Mouse (Mus musculus): Measurements from ENCODE around the gene Stxbp3. TPM values are rescaled to one million over a fixed set of nuclear protein-coding genes. Genes with fewer than 3 reads are reported as not detected.

Stxbp3 gene
- polyA plus RNA-seq, 1 experiment, result 4.9 TPM

GRCm38 (mm10) chr3:108831750-108832149 is 8.6 kb downstream of the Stxbp3 start:
- TF ChIP-seq CTCF (IDR thresholded peaks at IDR 0.05; ENCODE audit: control insufficient read depth, insufficient read depth, insufficient replicate concordance, low read depth, low read length) (no peak), POLR2A (IDR thresholded peaks at IDR 0.05; ENCODE audit: control insufficient read depth, low read depth, low read length) (no peak)
- no peaks in the 10 kb centered on the region for H3K27me3 ChIP-seq (ENCODE audit: control insufficient read depth, insufficient read depth, low read length)
- H3K36me3 ChIP-seq (ENCODE audit: control insufficient read depth, insufficient read depth, low read length), result no peaks in the 10 kb centered on the region
- no peaks in the 10 kb centered on the region; the same call in 1 of the 2 replicates for H3K4me1 ChIP-seq (ENCODE audit: control insufficient read depth, insufficient read depth, low read length)
- H3K27ac ChIP-seq (ENCODE audit: control insufficient read depth, insufficient read depth, low read depth, low read length), result no peak overlapping the region
- H3K4me3 ChIP-seq (ENCODE audit: control insufficient read depth, low read depth, low read length), result no peak overlapping the region

DNA sequence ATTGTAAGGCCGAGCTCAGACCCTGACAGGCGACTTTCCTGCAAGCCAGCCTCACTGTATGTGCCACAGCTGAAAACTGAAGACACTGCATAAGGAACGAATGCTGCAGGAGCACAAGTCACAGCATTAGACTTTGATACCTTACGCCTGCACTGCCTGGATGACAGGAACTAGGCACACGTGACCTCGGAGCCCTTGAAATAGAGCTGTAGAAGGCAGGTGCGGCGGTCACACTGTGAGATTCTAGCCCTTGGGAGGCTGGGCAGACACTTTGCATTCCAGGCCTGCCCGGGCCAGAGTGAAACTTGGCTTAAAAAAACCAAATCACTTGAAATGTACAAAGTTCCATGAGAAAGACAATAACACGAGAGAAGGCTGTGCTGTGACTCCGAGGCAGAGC is 9.8 kb downstream of the Stxbp3 start:
- H3K27me3 ChIP-seq (ENCODE audit: control insufficient read depth, insufficient read depth, low read length), result no peaks in the 10 kb centered on the region
- TF ChIP-seq CTCF (IDR thresholded peaks at IDR 0.05; ENCODE audit: control insufficient read depth, insufficient read depth, insufficient replicate concordance, low read depth, low read length) (no peak), POLR2A (IDR thresholded peaks at IDR 0.05; ENCODE audit: control insufficient read depth, low read depth, low read length) (no peak)
- H3K27ac ChIP-seq (ENCODE audit: control insufficient read depth, insufficient read depth, low read depth, low read length), result no peak overlapping the region
- H3K4me3 ChIP-seq (ENCODE audit: control insufficient read depth, low read depth, low read length), result no peak overlapping the region
- no peaks in the 10 kb centered on the region; the same call in 1 of the 2 replicates for H3K4me1 ChIP-seq (ENCODE audit: control insufficient read depth, insufficient read depth, low read length)
- H3K36me3 ChIP-seq (ENCODE audit: control insufficient read depth, insufficient read depth, low read length), result peaks cover 1% of the 10 kb centered on the region; the same call in 1 of the 2 replicates

GRCm38 (mm10) chr3:108815631-108816030 is 24.7 kb downstream of the Stxbp3 start:
- H3K27ac ChIP-seq (ENCODE audit: control insufficient read depth, insufficient read depth, low read depth, low read length), result no peak overlapping the region
- no peak for TF ChIP-seq POLR2A (IDR thresholded peaks at IDR 0.05; ENCODE audit: control insufficient read depth, low read depth, low read length)
- TF ChIP-seq CTCF (IDR thresholded peaks at IDR 0.05; ENCODE audit: control insufficient read depth, insufficient read depth, insufficient replicate concordance, low read depth, low read length), result no peak
- no peak overlapping the region for H3K4me3 ChIP-seq (ENCODE audit: control insufficient read depth, low read depth, low read length)
- no peaks in the 10 kb centered on the region for H3K4me1 ChIP-seq (ENCODE audit: control insufficient read depth, insufficient read depth, low read length)
- H3K36me3 ChIP-seq (ENCODE audit: control insufficient read depth, insufficient read depth, low read length), result no peaks in the 10 kb centered on the region
- H3K27me3 ChIP-seq (ENCODE audit: control insufficient read depth, insufficient read depth, low read length), result no peaks in the 10 kb centered on the region

DNA sequence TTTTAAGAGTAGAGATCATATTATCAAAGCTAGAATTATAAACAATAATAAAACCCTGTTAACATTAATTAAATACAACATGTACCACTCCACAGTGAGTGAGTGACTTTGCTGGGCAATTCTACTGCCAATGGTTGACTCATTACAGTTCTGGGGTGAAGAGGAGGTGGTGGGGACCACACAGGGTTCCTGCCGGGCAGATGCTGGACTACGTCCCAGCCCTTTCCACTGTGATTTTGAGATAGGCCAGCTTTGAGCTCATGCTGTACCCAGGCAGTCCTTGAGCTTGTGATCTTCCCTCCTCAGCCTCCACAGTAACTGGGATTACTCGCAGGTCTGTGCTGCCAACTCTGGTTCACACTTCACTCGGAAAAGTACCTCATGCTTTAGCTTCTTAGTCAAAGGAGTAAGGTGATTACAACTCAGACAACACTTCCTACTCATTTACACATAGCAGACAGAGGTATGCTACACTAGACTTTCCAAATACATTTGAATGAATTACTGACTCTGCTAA is 29.5 kb downstream of the Stxbp3 start:
- H3K4me3 ChIP-seq (ENCODE audit: control insufficient read depth, low read depth, low read length), result no peak overlapping the region
- H3K4me1 ChIP-seq (ENCODE audit: control insufficient read depth, insufficient read depth, low read length), result no peaks in the 10 kb centered on the region
- TF ChIP-seq POLR2A (IDR thresholded peaks at IDR 0.05; ENCODE audit: control insufficient read depth, low read depth, low read length), result no peak
- TF ChIP-seq CTCF (IDR thresholded peaks at IDR 0.05; ENCODE audit: control insufficient read depth, insufficient read depth, insufficient replicate concordance, low read depth, low read length), result no peak
- no peaks in the 10 kb centered on the region for H3K36me3 ChIP-seq (ENCODE audit: control insufficient read depth, insufficient read depth, low read length)
- no peaks in the 10 kb centered on the region for H3K27me3 ChIP-seq (ENCODE audit: control insufficient read depth, insufficient read depth, low read length)
- H3K27ac ChIP-seq (ENCODE audit: control insufficient read depth, insufficient read depth, low read depth, low read length), result no peak overlapping the region

- no peaks in the 10 kb centered on the region for H3K4me1 ChIP-seq (ENCODE audit: control insufficient read depth, insufficient read depth, low read length)
- no peak overlapping the region for H3K27ac ChIP-seq (ENCODE audit: control insufficient read depth, insufficient read depth, low read depth, low read length)
- TF ChIP-seq CTCF (IDR thresholded peaks at IDR 0.05; ENCODE audit: control insufficient read depth, insufficient read depth, insufficient replicate concordance, low read depth, low read length) (no peak), POLR2A (IDR thresholded peaks at IDR 0.05; ENCODE audit: control insufficient read depth, low read depth, low read length) (no peak)
- no peak overlapping the region for H3K4me3 ChIP-seq (ENCODE audit: control insufficient read depth, low read depth, low read length)
- no peaks in the 10 kb centered on the region for H3K27me3 ChIP-seq (ENCODE audit: control insufficient read depth, insufficient read depth, low read length)
- peaks cover 4% of the 10 kb centered on the region for H3K36me3 ChIP-seq (ENCODE audit: control insufficient read depth, insufficient read depth, low read length)
Measured at GRCm38 (mm10) chr3:108805622-108806021, 34.7 kb downstream of the Stxbp3 start.

GRCm38 (mm10) chr3:108798375-108798774 is 42.0 kb downstream of the Stxbp3 start:
- Histone ChIP-seq H3K27ac (ENCODE audit: control insufficient read depth, insufficient read depth, low read depth, low read length) (no peak overlapping the region), H3K4me3 (ENCODE audit: control insufficient read depth, low read depth, low read length) (no peak overlapping the region), H3K4me1 (ENCODE audit: control insufficient read depth, insufficient read depth, low read length) (no peaks in the 10 kb centered on the region), H3K36me3 (ENCODE audit: control insufficient read depth, insufficient read depth, low read length) (peaks cover 7% of the 10 kb centered on the region), H3K27me3 (ENCODE audit: control insufficient read depth, insufficient read depth, low read length) (no peaks in the 10 kb centered on the region)
- TF ChIP-seq CTCF (IDR thresholded peaks at IDR 0.05; ENCODE audit: control insufficient read depth, insufficient read depth, insufficient replicate concordance, low read depth, low read length) (no peak), POLR2A (IDR thresholded peaks at IDR 0.05; ENCODE audit: control insufficient read depth, low read depth, low read length) (no peak)

DNA sequence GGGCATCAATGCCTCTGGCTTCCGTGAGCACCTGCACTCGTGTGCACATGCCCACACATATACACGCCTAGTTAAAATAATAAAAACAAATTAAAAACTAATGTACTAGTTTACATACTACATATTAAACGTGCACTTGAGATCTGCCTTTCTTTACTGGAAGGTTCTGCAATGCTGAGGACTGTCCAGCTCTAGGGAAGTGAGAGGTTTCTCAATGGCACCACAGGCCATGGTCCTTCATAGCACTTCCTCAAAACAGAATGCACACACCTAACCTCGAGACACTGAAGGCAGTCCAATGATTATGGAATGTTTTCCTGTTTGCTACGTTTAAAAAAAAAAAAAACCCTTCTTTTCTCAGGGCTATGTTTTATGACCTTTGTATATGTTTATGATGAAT is 42.6 kb downstream of the Stxbp3 start:
- H3K36me3 ChIP-seq (ENCODE audit: control insufficient read depth, insufficient read depth, low read length), result peaks cover 4% of the 10 kb centered on the region
- no peak overlapping the region for H3K4me3 ChIP-seq (ENCODE audit: control insufficient read depth, low read depth, low read length)
- no peaks in the 10 kb centered on the region for H3K4me1 ChIP-seq (ENCODE audit: control insufficient read depth, insufficient read depth, low read length)
- no peak overlapping the region for H3K27ac ChIP-seq (ENCODE audit: control insufficient read depth, insufficient read depth, low read depth, low read length)
- no peaks in the 10 kb centered on the region for H3K27me3 ChIP-seq (ENCODE audit: control insufficient read depth, insufficient read depth, low read length)
- no peak for TF ChIP-seq POLR2A (IDR thresholded peaks at IDR 0.05; ENCODE audit: control insufficient read depth, low read depth, low read length)
- no peak for TF ChIP-seq CTCF (IDR thresholded peaks at IDR 0.05; ENCODE audit: control insufficient read depth, insufficient read depth, insufficient replicate concordance, low read depth, low read length)

- H3K27ac ChIP-seq (ENCODE audit: control insufficient read depth, insufficient read depth, low read depth, low read length), result no peak overlapping the region
- TF ChIP-seq POLR2A (IDR thresholded peaks at IDR 0.05; ENCODE audit: control insufficient read depth, low read depth, low read length) (no peak), CTCF (IDR thresholded peaks at IDR 0.05; ENCODE audit: control insufficient read depth, insufficient read depth, insufficient replicate concordance, low read depth, low read length) (no peak)
- no peaks in the 10 kb centered on the region for H3K27me3 ChIP-seq (ENCODE audit: control insufficient read depth, insufficient read depth, low read length)
- H3K4me1 ChIP-seq (ENCODE audit: control insufficient read depth, insufficient read depth, low read length), result no peaks in the 10 kb centered on the region
- no peak overlapping the region for H3K4me3 ChIP-seq (ENCODE audit: control insufficient read depth, low read depth, low read length)
- H3K36me3 ChIP-seq (ENCODE audit: control insufficient read depth, insufficient read depth, low read length), result peaks cover 4% of the 10 kb centered on the region
Measured at GRCm38 (mm10) chr3:108796386-108796785, 43.9 kb downstream of the Stxbp3 start.

All from testis, adult 2 months (tissue).